Mouse (Mus musculus): ENCODE data around the gene Ccnjl.

- TF ChIP-seq POLR2A (IDR thresholded peaks at IDR 0.05; ENCODE audit: extremely low read depth, insufficient read depth, low read length) (no peak), CTCF (IDR thresholded peaks at IDR 0.05; ENCODE audit: extremely low read depth, insufficient read depth, low read length) (no peak)
Measured at GRCm38 (mm10) chr11:43605859-43606258, 77.3 kb downstream of the Ccnjl start.

Data from cortical plate, adult 2 months (tissue).